Mouse (Mus musculus) macrophage (primary cell): ENCODE results near the gene Ncam1. TPM values are rescaled to one million over a fixed set of nuclear protein-coding genes. Genes with fewer than 3 reads are reported as not detected.

Experiments
- H3K27ac ChIP-seq: fragments of 350-480 bp; formaldehyde crosslinking; 2 replicates; pipeline ENCODE4 v1.9.0; 2021
- H3K36me3 ChIP-seq: fragments of 350-480 bp; formaldehyde crosslinking; 2 replicates; pipeline ENCODE4 v1.9.0; 2021; ENCODE audit errors: inconsistent target
- H3K4me3 ChIP-seq: fragments of 350-480 bp; formaldehyde crosslinking; 2 replicates; pipeline ENCODE4 v1.9.0; 2021; ENCODE audit errors: inconsistent target
- H3K79me2 ChIP-seq: fragments of 350-480 bp; formaldehyde crosslinking; 2 replicates; pipeline ENCODE4 v1.9.0; 2021; ENCODE audit errors: inconsistent target
- WGBS: methylation state at CpG from one replicate; pipeline ENCODE4 v1.1.7; 2026; ENCODE audit warnings: inconsistent platforms; ENCODE audit not compliant: missing documents; 5-methylcytosine and 5-hydroxymethylcytosine counted together
- polyA plus RNA-seq: library from polyadenylated mRNA; stranded (reverse); fragments of 250-400 nt; gene quantifications from 3 replicates; pipeline ENCODE4 v1.2.4, GENCODE M21; 2018; ENCODE audit warnings: inconsistent platforms

The Ncam1 gene
- polyA plus RNA-seq, 1 experiment from 2014 or later = 0.06 TPM

DNA sequence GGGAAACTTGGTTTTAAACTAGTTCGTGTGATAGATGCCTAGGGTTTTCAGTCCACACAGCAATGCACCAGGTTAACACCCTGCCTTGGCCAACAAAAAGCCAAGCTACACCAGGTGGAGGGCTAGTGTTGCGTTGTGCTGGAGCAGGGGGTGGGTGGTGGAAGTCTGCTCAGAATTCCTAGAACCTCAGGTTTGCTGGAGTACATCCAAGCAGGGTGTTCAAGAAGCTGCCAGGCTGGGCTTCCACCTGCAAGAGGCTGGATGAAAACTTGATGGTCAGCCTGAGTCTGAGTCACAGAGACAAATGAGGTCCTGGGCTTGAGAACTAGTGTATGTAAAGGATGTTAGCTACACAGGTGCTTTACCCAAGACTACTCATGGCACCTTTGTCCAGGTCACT lies 166.1 kb downstream of the Ncam1 start:
- H3K27ac ChIP-seq = no peak overlapping the region
- H3K79me2 ChIP-seq = no peaks in the 10 kb centered on the region
- no peak overlapping the region for H3K4me3 ChIP-seq
- H3K36me3 ChIP-seq = no peaks in the 10 kb centered on the region
- WGBS = 87% methylated on average over 2 of the region's 2 CpGs

DNA sequence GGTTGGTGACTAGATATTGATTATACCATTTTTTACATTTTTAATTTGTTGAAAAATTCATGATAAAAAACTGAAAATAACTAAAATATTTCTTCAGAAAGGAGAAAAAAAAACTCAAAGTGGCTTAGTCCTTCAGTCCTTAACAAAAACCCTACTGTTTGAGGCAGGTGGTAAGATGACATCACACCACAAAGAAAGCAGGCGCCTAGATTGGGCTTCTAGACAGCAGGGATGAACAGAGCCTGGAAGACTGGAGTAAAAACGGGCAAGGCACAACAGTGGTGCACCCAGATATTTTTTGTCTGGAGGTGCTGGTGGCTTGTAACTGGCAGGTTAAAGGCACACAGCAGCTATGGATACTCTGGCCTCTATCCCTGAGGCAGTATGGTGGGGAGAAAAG lies 168.4 kb downstream of the Ncam1 start:
- no peaks in the 10 kb centered on the region for H3K36me3 ChIP-seq
- H3K4me3 ChIP-seq = no peak overlapping the region
- no peaks in the 10 kb centered on the region for H3K79me2 ChIP-seq
- 86% methylated on average over 2 of the region's 2 CpGs for WGBS
- H3K27ac ChIP-seq = no peak overlapping the region

DNA sequence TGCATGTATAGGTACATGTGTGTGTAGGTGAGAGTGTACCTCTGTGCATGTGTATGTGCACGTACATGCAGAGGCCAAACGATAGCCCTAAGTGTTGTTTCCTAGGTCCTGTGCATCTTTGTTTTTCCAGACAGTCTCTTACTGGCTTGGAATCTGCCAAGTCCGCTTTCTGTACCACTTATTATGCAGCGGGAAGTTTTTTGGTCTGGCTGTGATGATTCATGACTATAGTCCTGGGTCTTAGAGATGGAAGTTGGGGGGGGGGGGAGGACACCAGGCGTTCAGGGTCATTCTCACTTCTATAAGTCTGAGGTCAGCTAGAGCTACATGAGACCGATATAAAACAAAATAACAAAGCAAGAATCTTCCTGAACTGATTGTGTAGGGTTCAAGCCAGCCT lies 173.8 kb downstream of the Ncam1 start:
- Histone ChIP-seq H3K27ac (no peak overlapping the region), H3K36me3 (no peaks in the 10 kb centered on the region), H3K4me3 (no peak overlapping the region), H3K79me2 (no peaks in the 10 kb centered on the region)
- 92% methylated on average over 6 of the region's 6 CpGs for WGBS

DNA sequence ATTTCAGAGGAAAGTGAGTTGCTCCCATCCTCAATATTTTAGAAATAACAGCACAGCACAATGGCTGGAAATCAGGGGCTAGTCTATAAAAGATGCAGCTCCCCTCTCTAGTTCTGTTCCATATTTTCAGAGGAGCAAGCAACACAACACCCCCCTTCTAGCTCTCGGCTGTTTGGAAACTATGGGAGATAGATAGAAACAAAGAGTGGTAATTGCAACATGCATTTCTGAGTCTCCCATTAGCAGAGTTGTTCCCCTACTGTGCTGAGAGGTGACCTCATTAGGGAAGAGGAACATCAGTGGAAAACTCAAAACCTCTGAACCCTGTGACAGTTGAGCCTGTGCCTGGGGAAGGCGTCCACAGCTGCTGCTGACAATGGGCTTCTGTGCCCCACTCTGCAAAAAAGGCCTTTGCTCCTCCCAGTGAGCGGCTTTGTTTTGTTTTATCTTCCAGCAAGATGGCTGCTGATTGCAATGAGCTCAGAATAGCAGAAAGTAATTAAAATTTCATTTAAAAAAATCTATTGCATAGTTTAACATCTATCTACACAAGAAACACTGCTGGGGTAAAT lies 174.7 kb downstream of the Ncam1 start:
- 72% methylated on average over 3 of the region's 3 CpGs for WGBS

GRCm38 (mm10) chr9:49622928-49623676 lies 175.6 kb downstream of the Ncam1 start:
- 77% methylated on average over 9 of the region's 9 CpGs for WGBS

More for the DNA sequence above, 174.7 kb downstream of the Ncam1 start:
- H3K36me3 ChIP-seq = no peaks in the 10 kb centered on the region
- H3K79me2 ChIP-seq = no peaks in the 10 kb centered on the region
- no peak overlapping the region for H3K27ac ChIP-seq
- H3K4me3 ChIP-seq = no peak overlapping the region

DNA sequence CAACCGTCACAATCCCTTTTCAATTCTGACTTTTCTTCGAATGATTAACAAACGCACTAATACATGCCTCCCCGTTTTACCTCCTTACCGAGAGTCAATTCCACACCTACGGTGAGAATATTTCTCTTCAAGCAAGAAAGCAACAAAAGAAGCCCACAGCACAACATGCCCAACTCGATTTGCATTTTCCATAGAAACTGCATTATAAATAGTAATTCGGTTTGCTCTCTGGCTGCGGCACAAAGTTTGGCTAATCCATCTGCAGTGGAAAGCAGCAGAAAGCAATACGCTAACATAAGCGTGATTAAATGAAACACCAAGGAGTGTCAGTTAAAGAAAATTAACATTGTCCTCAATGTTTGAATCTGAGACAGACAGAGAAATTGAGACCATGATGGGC lies 177.0 kb downstream of the Ncam1 start:
- H3K79me2 ChIP-seq = no peaks in the 10 kb centered on the region
- no peak overlapping the region for H3K4me3 ChIP-seq
- H3K27ac ChIP-seq = no peak overlapping the region
- no peaks in the 10 kb centered on the region for H3K36me3 ChIP-seq
- 94% methylated on average over 11 of the region's 11 CpGs for WGBS

More at GRCm38 (mm10) chr9:49622928-49623676, 175.6 kb downstream of the Ncam1 start:
- Histone ChIP-seq H3K4me3 (no peak overlapping the region), H3K27ac (no peak overlapping the region), H3K36me3 (no peaks in the 10 kb centered on the region), H3K79me2 (no peaks in the 10 kb centered on the region)

GRCm38 (mm10) chr9:49618699-49619392 lies 179.9 kb downstream of the Ncam1 start:
- H3K4me3 ChIP-seq = no peak overlapping the region
- H3K27ac ChIP-seq = no peak overlapping the region
- 96% methylated on average over 7 of the region's 9 CpGs for WGBS
- no peaks in the 10 kb centered on the region for H3K36me3 ChIP-seq
- H3K79me2 ChIP-seq = no peaks in the 10 kb centered on the region

GRCm38 (mm10) chr9:49618266-49618665 lies 180.5 kb downstream of the Ncam1 start:
- Histone ChIP-seq H3K79me2 (no peaks in the 10 kb centered on the region), H3K36me3 (no peaks in the 10 kb centered on the region), H3K4me3 (no peak overlapping the region), H3K27ac (no peak overlapping the region)
- WGBS = 100% methylated on average over 1 of the region's 2 CpGs

- no peaks in the 10 kb centered on the region for H3K79me2 ChIP-seq
- no peak overlapping the region for H3K27ac ChIP-seq
- H3K36me3 ChIP-seq = no peaks in the 10 kb centered on the region
- 14% methylated on average over 3 of the region's 3 CpGs for WGBS
- no peak overlapping the region for H3K4me3 ChIP-seq
Observed at GRCm38 (mm10) chr9:49617216-49617615, 181.5 kb downstream of the Ncam1 start.

DNA sequence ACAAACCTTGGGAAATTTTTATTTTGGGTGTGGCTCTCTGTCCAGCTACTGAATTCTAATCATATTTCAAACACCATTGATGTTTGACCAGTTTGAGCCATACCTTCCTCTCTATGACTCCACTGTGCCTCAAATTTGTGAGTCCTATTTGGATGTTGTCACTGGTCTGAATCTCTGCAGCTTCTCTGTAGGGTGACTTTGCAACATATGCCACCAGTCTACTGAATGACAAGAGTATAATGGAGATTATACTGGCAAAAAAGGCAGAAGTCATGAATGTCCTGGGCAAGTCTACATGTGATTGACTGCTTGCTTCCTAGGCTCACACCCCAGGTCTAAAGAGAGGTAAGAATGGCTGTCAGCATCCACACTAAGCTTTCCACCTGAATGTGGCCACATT lies 186.3 kb downstream of the Ncam1 start:
- Histone ChIP-seq H3K79me2 (no peaks in the 10 kb centered on the region), H3K4me3 (no peak overlapping the region), H3K27ac (no peak overlapping the region), H3K36me3 (no peaks in the 10 kb centered on the region)

GRCm38 (mm10) chr9:49608191-49608590 lies 190.5 kb downstream of the Ncam1 start:
- no peaks in the 10 kb centered on the region for H3K36me3 ChIP-seq
- WGBS = 40% methylated on average over 2 of the region's 2 CpGs
- no peaks in the 10 kb centered on the region for H3K79me2 ChIP-seq
- H3K4me3 ChIP-seq = no peak overlapping the region
- no peak overlapping the region for H3K27ac ChIP-seq

DNA sequence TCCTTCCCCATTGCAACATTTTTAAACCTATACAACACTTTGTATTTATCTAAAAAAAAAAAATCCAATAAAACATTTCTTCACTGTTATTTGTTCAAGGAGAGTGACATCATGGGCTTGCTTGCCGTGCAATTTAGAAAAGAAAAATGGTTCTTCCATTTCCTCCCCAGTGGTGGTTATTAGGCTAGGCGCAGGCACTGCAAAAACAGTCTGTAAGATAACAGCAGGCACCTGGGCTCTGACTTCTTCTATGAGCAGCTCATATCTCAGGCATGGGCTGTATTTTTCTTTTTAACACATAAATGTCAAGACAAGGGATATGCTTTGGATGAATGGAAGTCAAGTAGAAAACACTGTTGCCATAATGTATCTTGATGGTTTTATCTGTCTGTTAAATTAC lies 192.0 kb downstream of the Ncam1 start:
- 48% methylated on average over 2 of the region's 2 CpGs for WGBS
- Histone ChIP-seq H3K36me3 (no peaks in the 10 kb centered on the region), H3K79me2 (no peaks in the 10 kb centered on the region), H3K27ac (no peak overlapping the region), H3K4me3 (no peak overlapping the region)

DNA sequence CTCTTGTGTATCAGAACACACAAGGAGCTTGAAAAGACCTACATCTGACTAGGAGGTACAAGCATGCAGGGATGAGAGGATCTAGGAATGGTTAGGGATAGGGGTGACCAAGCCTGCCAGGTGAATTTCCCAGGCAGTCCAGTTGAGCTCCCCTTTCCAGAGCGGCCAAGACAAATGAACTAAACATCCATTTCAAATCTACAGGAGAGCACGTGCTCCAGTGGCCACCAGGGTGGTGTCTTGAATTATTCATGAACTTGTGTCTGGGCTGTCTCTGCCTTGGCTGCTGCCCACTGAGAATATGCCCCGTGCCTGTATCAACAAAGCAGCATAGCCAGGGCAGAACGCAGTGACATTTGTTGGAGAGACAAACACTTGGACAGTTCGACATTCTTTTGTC lies 192.4 kb downstream of the Ncam1 start:
- H3K4me3 ChIP-seq = no peak overlapping the region
- no peak overlapping the region for H3K27ac ChIP-seq
- WGBS = 53% methylated on average over 5 of the region's 5 CpGs
- no peaks in the 10 kb centered on the region for H3K36me3 ChIP-seq
- no peaks in the 10 kb centered on the region for H3K79me2 ChIP-seq

DNA sequence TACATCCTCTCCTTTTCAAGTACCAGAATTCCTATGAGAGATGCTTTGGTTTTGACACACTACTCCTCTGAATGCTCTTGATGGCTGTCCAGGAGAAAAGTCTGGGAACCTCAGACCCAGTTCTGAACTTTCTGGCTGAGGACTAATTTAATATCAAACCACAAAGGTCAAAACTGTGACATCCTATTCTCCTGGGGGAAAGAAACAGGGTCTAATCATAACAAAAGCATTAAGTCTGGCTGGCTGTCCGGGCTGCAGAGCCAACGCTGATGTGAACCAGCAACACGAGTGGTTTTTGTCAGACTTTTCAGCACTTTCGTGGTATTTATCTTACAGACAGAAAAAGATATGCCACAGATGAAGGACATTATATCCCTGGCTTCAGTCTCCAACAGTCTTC lies 192.9 kb downstream of the Ncam1 start:
- Histone ChIP-seq H3K4me3 (no peak overlapping the region), H3K36me3 (no peaks in the 10 kb centered on the region), H3K79me2 (no peaks in the 10 kb centered on the region), H3K27ac (no peak overlapping the region)
- 75% methylated on average over 4 of the region's 4 CpGs for WGBS

- WGBS = 100% methylated on average over 3 of the region's 3 CpGs
- Histone ChIP-seq H3K27ac (no peak overlapping the region), H3K79me2 (no peaks in the 10 kb centered on the region)
Observed at GRCm38 (mm10) chr9:49605351-49605750, 193.4 kb downstream of the Ncam1 start.

More at GRCm38 (mm10) chr9:49605351-49605750, 193.4 kb downstream of the Ncam1 start:
- no peak overlapping the region for H3K4me3 ChIP-seq
- H3K36me3 ChIP-seq = no peaks in the 10 kb centered on the region
